Mouse (Mus musculus) heart, postnatal 0 days (tissue): Measurements from ENCODE around the gene Wt1. TPM values are rescaled to one million over a fixed set of nuclear protein-coding genes. Genes with fewer than 3 reads are reported as not detected.

Source experiments
- ATAC-seq: fragments of 200-750 bp; cut with Nextera tagmentation; 2 replicates; pipeline ENCODE4 v1.8.0; 2017; ENCODE audit warnings: low read depth, moderate number of reproducible peaks, moderate library complexity; ENCODE audit not compliant: insufficient read depth
- DNase-seq: peaks from one replicate; pipeline ENCODE4 v3.0.0-alpha.2; 2016; ENCODE audit warnings: low spot score
- H3K27ac ChIP-seq: fragments of 300-500 bp; sonication (generic); 2 replicates; pipeline ENCODE4 v1.5.1; 2014; ENCODE audit warnings: low read depth, mild to moderate bottlenecking
- H3K27me3 ChIP-seq: fragments of 300-500 bp; sonication (generic); 2 replicates; pipeline ENCODE4 v1.6.1; 2014; ENCODE audit warnings: low read length, mixed read lengths; ENCODE audit not compliant: control insufficient read depth, insufficient read depth
- H3K36me3 ChIP-seq: fragments of 300-500 bp; sonication (generic); replicated peaks from 2 replicates; pipeline ENCODE4 v1.6.1; 2014; ENCODE audit warnings: low read length, mixed read lengths; ENCODE audit not compliant: control insufficient read depth, insufficient read depth
- H3K4me1 ChIP-seq: fragments of 300-500 bp; sonication (generic); 2 replicates; pipeline ENCODE4 v1.6.1; 2014; ENCODE audit warnings: antibody characterized with exemption; ENCODE audit not compliant: control insufficient read depth, insufficient read depth
- H3K4me2 ChIP-seq: fragments of 300-500 bp; sonication (generic); 2 replicates; pipeline ENCODE4 v1.6.1; 2014; ENCODE audit warnings: low read depth, mild to moderate bottlenecking, low read length, moderate library complexity
- H3K4me3 ChIP-seq: fragments of 300-500 bp; sonication (generic); 2 replicates; pipeline ENCODE4 v1.5.1; 2014; ENCODE audit warnings: low read depth, low read length
- H3K9ac ChIP-seq: fragments of 300-500 bp; sonication (generic); replicated peaks from 2 replicates; pipeline ENCODE4 v1.6.1; 2014; ENCODE audit warnings: low read depth, low read length, mixed read lengths
- H3K9me3 ChIP-seq: fragments of 300-500 bp; sonication (generic); replicated peaks from 2 replicates; pipeline ENCODE4 v1.6.1; 2016; ENCODE audit warnings: low read length; ENCODE audit not compliant: control insufficient read depth
- CTCF ChIP-seq: IDR thresholded peaks from 2 replicates; pipeline ENCODE4 v1.5.1; 2016; ENCODE audit warnings: antibody characterized with exemption, control low read depth, low read depth
- EP300 ChIP-seq: IDR thresholded peaks from 2 replicates; pipeline ENCODE4 v1.6.1; 2016; ENCODE audit warnings: antibody characterized with exemption, low read depth
- WGBS: fragments of 180-500 bp; shearing (Covaris S2); extraction: QIAGEN DNeasy Blood & Tissue Kit; methylation state at CpG from one replicate; pipeline ENCODE4 v1.1.7; 2014; 5-methylcytosine and 5-hydroxymethylcytosine counted together
- polyA plus RNA-seq: library from polyadenylated mRNA; unstranded; fragments of >200 nt; fragmentation: Nextera tagmentation; extraction: Ambion mirVana; gene quantifications from 2 replicates; pipeline ENCODE4 v1.2.1, GENCODE M21; 2015
- total RNA-seq: library from RNA; depleted of rRNA; stranded (reverse); fragments of >200 nt; gene quantifications from 2 replicates; pipeline ENCODE4 v1.2.3, GENCODE M21; 2014; ENCODE audit warnings: low replicate concordance; rRNA removed

The Wt1 gene
- total and polyA plus RNA-seq, 2 experiments from 2014 or later, result 6.4 to 24.8 TPM

DNA sequence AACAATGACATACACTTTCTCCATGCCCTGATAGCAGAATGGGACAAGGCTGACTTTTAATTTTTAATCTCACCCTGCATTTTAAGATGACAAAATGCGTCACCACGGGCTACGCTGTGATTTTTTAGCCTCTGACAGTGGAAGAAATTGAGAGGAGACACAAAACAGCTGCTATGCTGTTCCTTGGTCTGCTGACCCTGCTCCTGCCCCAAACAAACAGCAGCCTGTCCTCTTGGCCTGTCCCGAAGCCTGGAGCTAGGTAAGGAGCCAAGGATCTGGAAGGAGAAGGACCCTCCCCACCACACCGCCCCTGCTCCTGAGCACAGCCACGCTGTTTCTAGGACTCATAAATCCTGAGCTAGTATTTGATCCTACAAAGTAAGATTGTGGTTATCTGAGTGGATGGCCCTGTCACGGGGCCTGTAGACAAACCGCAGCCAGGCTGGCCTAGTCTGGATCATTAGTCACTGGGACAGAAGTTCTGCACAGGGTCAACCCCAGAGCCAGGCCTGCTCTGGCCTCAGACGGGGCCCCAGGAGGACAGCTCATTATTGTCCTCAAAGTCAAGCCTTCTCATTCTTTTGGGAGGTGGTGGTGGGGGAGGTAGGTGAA, 80.3 kb downstream of the Wt1 start:
- Histone ChIP-seq H3K36me3 (no peaks in the 10 kb centered on the region), H3K4me1 (no peaks in the 10 kb centered on the region; the same call in 1 of the 2 replicates), H3K4me2 (no peak overlapping the region), H3K9me3 (no peaks in the 10 kb centered on the region), H3K9ac (no peak overlapping the region), H3K27me3 (no peaks in the 10 kb centered on the region), H3K4me3 (no peak overlapping the region), H3K27ac (no peak overlapping the region)
- TF ChIP-seq CTCF, result no peak
- no peak for TF ChIP-seq EP300
- WGBS, result 60% methylated on average over 9 of the region's 9 CpGs
- peak; percentile 30; the same call in 1 of the 2 replicates for ATAC-seq
- DNase-seq, result no peak

DNA sequence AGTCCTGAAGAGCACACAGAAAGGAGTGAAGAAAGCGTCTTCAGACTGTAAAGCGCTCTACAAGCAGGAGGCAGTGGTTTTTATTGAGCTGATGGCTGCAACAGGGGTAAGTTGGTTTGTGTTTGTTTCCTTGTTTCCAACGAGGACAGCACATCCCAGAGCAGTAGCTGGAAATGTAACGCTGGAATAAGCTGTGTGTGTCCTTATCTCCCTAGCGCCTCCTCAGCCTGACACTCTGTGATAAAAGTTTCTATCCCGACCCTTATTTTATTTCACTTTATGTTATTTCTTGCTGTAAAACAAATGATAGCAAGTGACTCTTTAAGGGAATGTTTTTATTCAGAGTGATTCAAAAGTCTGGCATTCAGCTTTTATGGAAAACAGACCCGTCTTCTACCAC, 86.5 kb downstream of the Wt1 start:
- WGBS, result 37% methylated on average over 7 of the region's 7 CpGs
- ATAC-seq (no peak), DNase-seq (no peak)
- no peak overlapping the region for H3K4me2 ChIP-seq
- no peaks in the 10 kb centered on the region for H3K9me3 ChIP-seq
- H3K27me3 ChIP-seq, result no peaks in the 10 kb centered on the region
- no peak for TF ChIP-seq EP300
- TF ChIP-seq CTCF, result no peak
- no peak overlapping the region for H3K9ac ChIP-seq
- no peaks in the 10 kb centered on the region for H3K4me1 ChIP-seq
- H3K36me3 ChIP-seq, result no peaks in the 10 kb centered on the region
- H3K27ac ChIP-seq, result no peak overlapping the region
- no peak overlapping the region for H3K4me3 ChIP-seq

DNA sequence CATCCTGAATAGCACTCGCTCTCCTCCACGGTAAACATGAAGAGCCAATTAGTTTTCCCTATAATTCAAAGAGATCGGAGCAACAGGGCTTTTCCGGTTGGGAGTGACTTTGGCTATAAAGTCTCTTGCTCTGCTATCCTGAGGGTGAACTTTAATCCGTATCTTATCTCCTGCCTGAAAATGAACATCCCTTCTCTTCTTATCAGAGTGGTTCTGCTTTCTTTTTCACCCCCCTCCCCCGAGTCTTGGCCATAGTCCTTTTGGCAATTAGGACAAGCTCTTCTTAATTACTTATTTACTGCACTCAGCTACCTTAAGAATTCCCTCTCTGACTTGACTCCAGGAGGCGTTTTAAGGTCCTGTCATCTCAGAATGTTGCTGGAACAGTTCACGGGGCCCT, 89.6 kb downstream of the Wt1 start:
- no peak for TF ChIP-seq CTCF
- TF ChIP-seq EP300, result no peak
- Histone ChIP-seq H3K27me3 (no peaks in the 10 kb centered on the region), H3K4me2 (no peak overlapping the region), H3K4me1 (no peaks in the 10 kb centered on the region), H3K36me3 (no peaks in the 10 kb centered on the region), H3K9me3 (no peaks in the 10 kb centered on the region), H3K27ac (no peak overlapping the region), H3K4me3 (no peak overlapping the region), H3K9ac (no peak overlapping the region)
- DNase-seq (no peak), ATAC-seq (no peak)
- WGBS, result 38% methylated on average over 8 of the region's 8 CpGs

DNA sequence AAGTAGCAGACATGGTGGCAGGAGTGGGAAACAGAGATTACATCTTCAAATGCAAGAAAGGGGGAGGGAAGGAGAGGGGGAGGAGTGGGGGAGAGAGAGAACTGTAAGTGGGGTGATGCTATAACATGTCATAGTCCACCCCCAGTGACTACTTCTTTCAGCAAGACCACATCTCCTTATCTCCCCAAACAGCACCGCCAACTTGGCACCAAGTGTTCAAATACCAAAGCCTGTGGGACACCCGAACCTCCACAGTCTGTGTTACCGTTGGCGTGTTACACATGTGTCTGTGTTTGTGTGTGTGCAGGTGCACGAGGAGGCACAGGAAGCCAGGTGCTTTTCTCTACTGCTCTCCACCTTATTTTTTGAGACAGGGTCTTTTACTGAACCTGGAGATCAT, 92.9 kb downstream of the Wt1 start:
- H3K27me3 ChIP-seq, result 0 out of 2 replicates have a peak, but pooled peaks cover 2% of the 10 kb centered on the region
- H3K36me3 ChIP-seq, result no peaks in the 10 kb centered on the region
- H3K9me3 ChIP-seq, result no peaks in the 10 kb centered on the region
- DNase-seq, result no peak
- no peak overlapping the region for H3K9ac ChIP-seq
- H3K4me3 ChIP-seq, result no peak overlapping the region
- 61% methylated on average over 5 of the region's 5 CpGs for WGBS
- ATAC-seq, result no peak
- TF ChIP-seq CTCF (no peak), EP300 (no peak)
- H3K4me1 ChIP-seq, result no peaks in the 10 kb centered on the region
- H3K4me2 ChIP-seq, result no peak overlapping the region
- no peak overlapping the region for H3K27ac ChIP-seq

DNA sequence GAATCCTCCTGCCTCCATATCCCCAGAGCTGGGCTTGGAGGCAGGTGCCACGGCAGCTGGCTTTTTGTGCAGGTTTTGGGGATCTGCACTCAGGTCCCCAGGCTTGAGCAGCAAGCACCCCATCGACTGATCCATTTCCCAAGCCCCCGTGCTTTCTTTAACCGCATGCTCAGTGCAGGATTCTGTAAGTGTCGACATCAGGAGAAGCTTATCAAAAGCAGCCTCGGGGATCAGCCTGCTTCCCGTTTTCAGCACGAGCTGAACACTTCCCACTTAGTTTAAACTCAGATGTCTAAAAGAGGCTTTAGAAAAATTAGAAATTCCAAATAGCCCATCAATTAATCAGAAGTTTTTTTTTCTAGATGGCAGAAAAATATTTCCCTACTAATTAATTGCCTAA, 93.3 kb downstream of the Wt1 start:
- H3K4me1 ChIP-seq, result no peaks in the 10 kb centered on the region; the same call in 1 of the 2 replicates
- 18% methylated on average over 8 of the region's 8 CpGs for WGBS
- no peaks in the 10 kb centered on the region for H3K9me3 ChIP-seq
- no peak for ATAC-seq
- H3K4me2 ChIP-seq, result no peak overlapping the region
- TF ChIP-seq EP300 (no peak), CTCF (no peak)
- no peak for DNase-seq
- H3K27ac ChIP-seq, result no peak overlapping the region
- H3K36me3 ChIP-seq, result no peaks in the 10 kb centered on the region
- no peak overlapping the region for H3K9ac ChIP-seq
- 0 out of 2 replicates have a peak, but pooled peaks cover 2% of the 10 kb centered on the region for H3K27me3 ChIP-seq
- H3K4me3 ChIP-seq, result no peak overlapping the region

DNA sequence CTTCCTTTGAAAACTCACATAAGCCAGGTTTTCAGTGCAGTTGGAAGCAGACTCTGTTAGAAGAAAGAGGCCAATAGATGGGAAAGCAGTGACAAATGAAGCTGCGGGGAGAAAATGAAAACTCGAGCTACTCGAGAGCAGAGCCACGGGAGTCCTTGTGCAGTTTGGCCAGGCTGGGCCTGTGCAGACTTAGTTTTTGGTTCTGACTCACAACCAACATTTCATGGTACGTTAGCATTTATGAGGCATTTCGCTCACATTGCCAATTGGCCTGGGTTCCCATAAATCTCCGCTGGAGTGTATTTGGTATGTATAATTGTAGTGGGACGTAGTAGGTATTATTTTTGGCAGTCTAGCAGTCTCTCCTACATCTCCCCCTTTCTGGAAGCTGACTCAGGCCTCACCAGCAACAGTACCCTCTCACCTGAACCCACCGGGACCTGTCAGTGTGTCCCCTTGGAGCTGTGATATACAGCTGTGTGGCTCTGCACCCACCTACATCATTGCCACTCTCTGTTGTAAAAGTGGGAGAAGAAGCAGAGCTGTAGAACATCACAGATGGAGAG, 94.5 kb downstream of the Wt1 start:
- Histone ChIP-seq H3K9me3 (no peaks in the 10 kb centered on the region), H3K4me2 (no peak overlapping the region), H3K4me1 (peaks cover 2% of the 10 kb centered on the region), H3K27ac (no peak overlapping the region), H3K27me3 (0 out of 2 replicates have a peak, but pooled peaks cover 2% of the 10 kb centered on the region), H3K4me3 (no peak overlapping the region), H3K9ac (no peak overlapping the region), H3K36me3 (no peaks in the 10 kb centered on the region)
- ATAC-seq (no peak), DNase-seq (no peak)
- 77% methylated on average over 9 of the region's 9 CpGs for WGBS
- no peak for TF ChIP-seq EP300
- TF ChIP-seq CTCF, result no peak

Other genes starting within 250 kb of the Wt1 start
- 132 and 139 TPM in 2 replicates for gene Eif3m, start 109.4 kb upstream of the Wt1 start, total RNA-seq
- 235 and 241 TPM in 2 replicates for gene Eif3m, start 109.4 kb upstream of the Wt1 start, polyA plus RNA-seq
- gene Gm11060, start 34.5 kb upstream of the Wt1 start, total RNA-seq, result not detected in 2 replicates
- gene Gm11060, start 34.5 kb upstream of the Wt1 start, polyA plus RNA-seq, result not detected in 2 replicates
- 2.1 TPM in 1 of 2 replicates, not detected in the other for gene Them7, start 97.8 kb downstream of the Wt1 start, total RNA-seq
- 0.59 and 0.60 TPM in 2 replicates for gene Them7, start 97.8 kb downstream of the Wt1 start, polyA plus RNA-seq